Mouse (Mus musculus) gastrocnemius, postnatal 36 days (tissue): ENCODE measurements around the gene Tmed5. TPM values are rescaled to one million over a fixed set of nuclear protein-coding genes. Genes with fewer than 3 reads are reported as not detected.
"Not testable (repeated sequence)": the region's sequence is repeated elsewhere in the genome, so short reads cannot be mapped to it uniquely, and the experiment has no call there.

Experiments
- DNase-seq, 2 experiments: peaks; one replicate each; pipeline ENCODE4 v3.0.0; 2022
- intact Hi-C: fragments of 180-260 bp; cut with DNase I; formaldehyde crosslinking; loops from one replicate; pipeline ENCODE4 v1.15.1; 2025
- long read RNA-seq, 2 experiments: library from polyadenylated mRNA; stranded (forward); transcript quantifications; one replicate each; pipeline ENCODE4 v2.0.0; 2021
- total RNA-seq, 2 experiments: library from RNA; stranded (reverse); gene quantifications; 2 replicates each; pipeline ENCODE4 v1.2.3; 2021

The Tmed5 gene
- total RNA-seq = 10 to 100 TPM; 19.8 to 28.4 TPM
- long read RNA-seq, experiment 1, transcript Tmed5-201 (4 exons, 3,800 nt) = major isoform, 23 of 29 reads
- long read RNA-seq, experiment 1, partial matches to known transcripts = 1 of 29 reads
- long read RNA-seq, experiment 1, other reads (novel, unspliced or antisense) = 4 of 29 reads
- long read RNA-seq, experiment 2, transcript Tmed5-201 (4 exons, 3,800 nt) = major isoform, 47 of 57 reads
- long read RNA-seq, experiment 2, partial matches to known transcripts = 0 of 57 reads
- long read RNA-seq, experiment 2, other reads (novel, unspliced or antisense) = 8 of 57 reads

DNA sequence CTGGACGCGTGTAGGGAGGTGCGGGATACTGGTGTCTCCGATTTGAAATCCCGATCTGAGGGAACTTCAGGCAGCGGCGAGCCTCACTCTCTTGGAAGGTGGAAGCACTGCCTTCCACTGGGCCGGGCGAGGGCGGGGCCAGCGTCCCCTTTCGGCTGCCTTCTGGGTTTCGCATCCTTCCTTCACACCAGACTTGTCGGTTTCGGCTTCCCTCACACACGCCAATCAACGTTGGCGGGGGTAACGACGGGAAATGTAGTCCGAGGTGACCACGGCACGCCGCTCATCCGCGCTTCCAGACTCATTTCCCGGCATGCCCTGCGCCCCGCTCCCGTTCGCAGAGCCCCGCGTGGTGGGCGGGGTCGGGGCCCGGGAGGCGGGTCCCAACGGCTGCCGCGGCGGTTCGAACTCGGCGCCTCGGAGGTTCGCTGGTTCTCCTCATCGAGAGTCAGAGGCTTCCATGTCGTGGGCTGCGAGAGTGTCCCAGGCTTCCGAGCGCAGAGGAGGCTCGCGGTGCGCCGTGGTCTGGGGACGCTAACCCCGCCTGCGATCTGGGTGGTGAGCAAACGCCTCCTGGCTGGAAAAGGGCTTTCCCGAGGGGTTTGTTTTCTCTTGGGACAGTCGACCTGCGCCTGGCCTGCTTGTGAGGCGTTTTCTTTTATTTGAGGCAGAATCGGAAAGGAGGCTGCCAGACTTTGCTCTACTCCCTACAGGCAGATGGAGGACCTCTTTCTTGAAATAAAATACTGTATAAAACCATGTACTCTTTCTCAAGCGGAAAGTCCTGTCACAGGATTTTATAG is at the start of gene Tmed5, which contains the start of gene Ccdc18:
Tmed5 (minus strand) TSS at position 180 of the 803 bp plus-strand sequence.
Ccdc18 (plus strand) TSS at position 435 of the 803 bp plus-strand sequence.
- DNase-seq = peak; percentile 88 to 96
- intact Hi-C loops = loop anchor here (5.0 kb wide), 1 partner anchor 135 kb away; the partner anchor contains the start of gene Dr1

DNA sequence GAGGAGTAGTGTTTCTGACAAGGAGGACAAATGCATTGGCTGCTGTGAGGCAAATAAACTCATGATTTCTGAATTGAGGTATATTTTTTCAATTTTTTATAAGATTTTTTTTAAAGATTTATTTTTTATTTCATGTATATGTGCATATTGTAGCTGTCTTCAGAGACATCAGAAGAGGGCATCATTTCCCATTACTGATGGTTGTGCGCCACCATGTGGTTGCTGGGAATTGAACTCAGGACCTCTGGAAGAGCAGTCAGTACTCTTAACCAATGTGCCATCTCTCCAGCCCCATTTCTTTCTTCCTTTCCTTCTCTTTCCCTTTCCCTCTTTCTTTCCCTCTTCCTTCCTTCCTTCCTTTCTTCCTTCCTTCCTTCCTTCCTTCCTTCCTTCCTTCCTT is 31.3 kb upstream of the Tmed5 start:
- DNase-seq = peak in 1 of 2 experiments; percentile 21
- intact Hi-C loops = loop anchor here (2.0 kb wide), 2 partner anchors 129 to 253 kb away; no protein-coding TSS in a partner anchor

DNA sequence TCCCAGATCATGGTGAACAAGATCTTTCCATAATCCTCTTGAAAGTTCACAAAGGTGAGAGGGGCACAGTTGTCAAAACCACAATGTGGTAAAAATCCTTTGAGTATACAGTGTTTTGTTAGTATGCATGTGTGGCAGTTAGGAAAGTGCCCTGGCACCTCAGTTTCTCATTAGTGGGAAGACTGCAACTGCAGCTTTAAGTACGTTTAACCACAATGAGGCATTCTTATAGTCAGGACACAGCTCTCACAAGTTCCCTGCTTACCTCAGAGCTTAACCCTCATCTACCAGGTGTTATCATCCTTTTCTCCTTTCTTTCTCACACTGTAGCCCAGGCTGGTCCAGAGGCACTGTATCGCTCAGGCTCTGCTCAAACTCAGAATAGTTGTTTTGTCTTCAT is 28.4 kb upstream of the Tmed5 start:
- no peak for DNase-seq
- intact Hi-C loops = no loop called here

DNA sequence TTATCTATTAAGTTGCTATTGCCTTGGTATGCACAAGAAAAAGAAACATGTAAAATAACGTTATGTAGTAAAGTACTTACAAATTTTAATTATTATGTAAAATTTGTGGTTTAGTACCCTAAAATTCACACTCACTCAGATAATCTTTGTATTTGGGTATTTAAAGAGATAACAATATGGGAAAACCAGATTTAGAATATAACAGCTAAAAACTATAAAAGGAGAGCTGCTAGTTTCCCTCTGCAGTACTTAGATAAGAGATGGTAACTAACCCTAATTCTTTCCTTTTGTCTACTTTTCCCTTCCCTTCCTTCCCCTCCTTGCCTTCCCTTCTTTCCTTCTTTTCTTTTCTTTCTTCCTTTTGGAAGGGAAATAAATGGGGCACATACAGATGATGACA is 20.2 kb upstream of the Tmed5 start:
- no peak for DNase-seq
- intact Hi-C loops = no loop called here

- intact Hi-C loops = loop anchor here (5.0 kb wide), 1 partner anchor 135 kb away; the partner anchor contains the start of gene Dr1
- peak in 1 of 2 experiments; percentile 9 for DNase-seq
These were observed 475 bp downstream of the Tmed5 start for GRCm38 (mm10) chr5:108131849-108132440.

DNA sequence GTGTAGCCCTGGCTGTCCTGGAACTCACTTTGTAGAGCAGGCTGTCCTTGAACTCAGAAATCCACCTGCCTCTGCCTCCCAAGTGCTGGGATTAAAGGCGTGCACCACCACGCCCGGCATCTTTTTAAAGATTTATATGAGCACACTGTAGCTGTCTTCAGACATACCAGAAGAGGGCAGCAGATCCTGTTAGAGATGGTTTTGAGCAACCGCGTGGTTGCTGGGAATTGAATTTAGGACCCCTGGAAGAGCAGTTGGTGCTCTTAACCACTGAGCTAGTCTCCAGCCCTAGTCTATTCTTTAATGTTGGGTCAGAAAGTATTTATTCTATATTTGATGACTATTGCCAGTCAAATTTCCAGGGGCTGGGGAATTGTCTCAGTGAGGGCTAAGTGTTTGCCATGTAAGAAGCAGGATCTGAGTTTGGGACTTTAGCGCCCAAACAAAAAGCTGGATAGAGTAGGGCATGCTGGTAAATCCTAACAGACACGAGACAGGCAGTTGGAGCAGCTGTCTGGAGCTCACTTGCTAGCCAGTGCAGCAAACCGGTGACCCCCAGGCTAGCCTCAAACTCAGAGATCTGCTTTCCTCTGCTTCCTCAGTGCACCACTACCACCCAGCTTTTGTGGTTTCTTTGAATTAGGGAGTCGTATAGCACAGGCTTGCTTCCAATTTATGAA is 12.1 kb downstream of the Tmed5 start:
- no peak for DNase-seq
- intact Hi-C loops = no loop called here

- no peak for DNase-seq
- intact Hi-C loops = no loop called here
These were observed 14.7 kb downstream of the Tmed5 start for GRCm38 (mm10) chr5:108117693-108118092.

DNA sequence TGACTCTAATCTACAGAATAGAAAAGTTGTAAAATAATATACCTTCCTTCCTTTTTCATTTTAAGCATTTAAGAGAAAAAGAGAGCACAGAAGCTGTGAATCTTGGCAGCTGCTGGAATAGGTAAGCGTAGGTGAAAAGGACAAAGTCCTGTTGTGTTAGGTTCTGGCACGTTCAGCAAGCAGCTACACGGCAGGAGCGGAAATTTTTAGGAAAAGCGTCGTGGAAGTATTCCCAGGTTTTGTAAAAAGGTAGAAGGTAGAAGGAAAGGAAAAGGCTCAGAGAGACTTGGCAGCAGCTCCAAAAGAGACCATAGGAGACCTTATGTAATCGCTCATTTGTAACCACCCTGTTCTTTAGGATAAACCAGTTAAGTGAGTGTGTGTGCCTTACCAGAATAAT is 23.1 kb downstream of the Tmed5 start:
- no peak for DNase-seq
- intact Hi-C loops = no loop called here

- intact Hi-C loops = no loop called here
- no peak for DNase-seq
These were observed 28.1 kb downstream of the Tmed5 start for GRCm38 (mm10) chr5:108104306-108104705.

GRCm38 (mm10) chr5:108100196-108100595 is 32.2 kb downstream of the Tmed5 start:
- DNase-seq = no peak
- intact Hi-C loops = no loop called here

- intact Hi-C loops = no loop called here
- DNase-seq = no peak
These were observed 34.7 kb downstream of the Tmed5 start for GRCm38 (mm10) chr5:108097676-108098075.

GRCm38 (mm10) chr5:108092731-108093130 is 39.7 kb downstream of the Tmed5 start:
- intact Hi-C loops, DNase-seq: not testable (repeated sequence)

GRCm38 (mm10) chr5:108085440-108085839 is 47.0 kb downstream of the Tmed5 start:
- intact Hi-C loops = no loop called here
- DNase-seq = no peak

- intact Hi-C loops = loop anchor here (5.0 kb wide), 1 partner anchor 50 kb away; no protein-coding TSS in a partner anchor
- no peak for DNase-seq
These were observed 50.0 kb downstream of the Tmed5 start for GRCm38 (mm10) chr5:108082380-108082779.

- DNase-seq = no peak
- intact Hi-C loops = loop anchor here (5.0 kb wide), 1 partner anchor 47 kb away; no protein-coding TSS in a partner anchor
These were observed 52.8 kb downstream of the Tmed5 start for GRCm38 (mm10) chr5:108079603-108080002.

- DNase-seq = no peak
These were observed 55.4 kb downstream of the Tmed5 start for GRCm38 (mm10) chr5:108076833-108077540.

DNA sequence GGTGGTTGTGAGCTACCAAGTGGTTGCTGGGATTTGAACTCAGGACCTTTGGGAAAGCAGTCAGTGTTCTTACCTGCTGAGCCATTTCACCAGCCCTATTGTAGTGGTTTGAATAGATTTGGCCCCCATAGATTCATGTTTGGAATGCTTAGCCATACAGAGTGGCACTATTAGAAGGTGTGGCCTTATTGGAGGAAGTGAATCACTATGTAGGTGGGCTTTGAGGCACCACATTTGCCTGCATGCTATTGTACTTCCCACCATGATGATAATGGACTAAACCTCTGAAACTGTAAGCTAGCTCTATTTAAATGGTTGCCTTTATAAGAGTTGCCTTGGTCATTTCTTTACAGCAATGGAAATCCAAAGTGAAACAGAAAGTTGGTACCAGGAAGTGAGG is 56.2 kb downstream of the Tmed5 start:
- intact Hi-C loops = no loop called here
- no peak for DNase-seq

More at GRCm38 (mm10) chr5:108076833-108077540, 55.4 kb downstream of the Tmed5 start:
- intact Hi-C loops = no loop called here

DNA sequence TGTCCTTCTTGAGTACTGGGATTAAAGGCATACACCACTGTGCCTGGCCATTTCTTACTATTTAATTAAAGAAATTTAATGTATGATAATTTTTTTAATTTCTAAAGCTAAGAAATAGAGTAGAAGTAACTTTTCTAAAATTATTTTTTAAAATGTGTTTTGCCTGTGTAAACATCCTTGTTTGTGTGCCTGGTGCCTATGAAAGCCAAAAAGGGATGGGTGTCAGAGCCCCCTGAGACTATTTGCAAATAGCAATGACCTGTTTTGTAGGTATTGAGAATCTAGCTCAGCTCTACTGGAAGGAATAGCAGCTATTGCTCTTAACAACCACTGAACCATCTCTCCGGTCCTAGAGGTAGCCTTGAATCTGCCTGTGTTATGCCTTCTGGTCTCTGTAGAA is 60.1 kb downstream of the Tmed5 start:
- intact Hi-C loops = no loop called here
- no peak for DNase-seq
